Mouse (Mus musculus) hindbrain, embryonic 11.5 days (tissue): Measurements from ENCODE around the gene Noxo1. TPM values are rescaled to one million over a fixed set of nuclear protein-coding genes. Genes with fewer than 3 reads are reported as not detected.

Source experiments
- ATAC-seq: fragments of 200-750 bp; cut with Nextera tagmentation; 2 replicates; pipeline ENCODE4 v1.8.0; 2017; ENCODE audit warnings: mild to moderate bottlenecking, moderate TSS enrichment, moderate library complexity; ENCODE audit not compliant: low FRiP score
- DNase-seq: peaks from one replicate; pipeline ENCODE4 v3.0.0-alpha.2; 2015; ENCODE audit warnings: low spot score
- H3K27ac ChIP-seq: fragments of 300-500 bp; sonication (generic); 2 replicates; pipeline ENCODE4 v1.5.1; 2014; ENCODE audit warnings: mild to moderate bottlenecking, low read depth, low read length
- H3K27me3 ChIP-seq: fragments of 300-500 bp; sonication (generic); 2 replicates; pipeline ENCODE4 v1.6.1; 2014; ENCODE audit warnings: mild to moderate bottlenecking, low read length, moderate library complexity, mixed read lengths; ENCODE audit not compliant: control insufficient read depth, insufficient read depth
- H3K36me3 ChIP-seq: fragments of 300-500 bp; sonication (generic); 2 replicates; pipeline ENCODE4 v1.6.1; 2014; ENCODE audit warnings: mild to moderate bottlenecking, low read length, moderate library complexity, mixed read lengths; ENCODE audit not compliant: control insufficient read depth, insufficient read depth
- H3K4me1 ChIP-seq: fragments of 300-500 bp; sonication (generic); replicated peaks from 2 replicates; pipeline ENCODE4 v1.6.1; 2014; ENCODE audit warnings: low read length, mixed read lengths; ENCODE audit not compliant: control insufficient read depth, insufficient read depth
- H3K4me2 ChIP-seq: fragments of 300-500 bp; sonication (generic); replicated peaks from 2 replicates; pipeline ENCODE4 v1.6.1; 2014; ENCODE audit warnings: mild to moderate bottlenecking, low read depth, low read length
- H3K4me3 ChIP-seq: fragments of 300-500 bp; sonication (generic); 2 replicates; pipeline ENCODE4 v1.5.1; 2014; ENCODE audit warnings: low read depth, low read length
- H3K9ac ChIP-seq: fragments of 300-500 bp; sonication (generic); 2 replicates; pipeline ENCODE4 v1.6.1; 2014; ENCODE audit warnings: low read depth, low read length
- H3K9me3 ChIP-seq: fragments of 300-500 bp; sonication (generic); 2 replicates; pipeline ENCODE4 v1.6.1; 2016; ENCODE audit warnings: low read length; ENCODE audit not compliant: control insufficient read depth
- WGBS: fragments of 180-500 bp; shearing (Covaris S2); extraction: QIAGEN DNeasy Blood & Tissue Kit; methylation state at CpG from one replicate; pipeline ENCODE4 v1.1.7; 2014; 5-methylcytosine and 5-hydroxymethylcytosine counted together
- polyA plus RNA-seq: library from polyadenylated mRNA; unstranded; fragments of >200 nt; fragmentation: Nextera tagmentation; extraction: Ambion mirVana; gene quantifications from 2 replicates; pipeline ENCODE4 v1.2.1, GENCODE M21; 2014

Noxo1 gene
- polyA plus RNA-seq, 1 experiment from 2014 or later: 1.5 TPM

GRCm38 (mm10) chr17:24689251-24690081 is 6.6 kb upstream of the Noxo1 start, which contains the start of gene Syngr3:
Syngr3 (minus strand) TSS chr17:24689955.
- H3K27me3 ChIP-seq: peaks cover 36% of the 10 kb centered on the region
- peak within 1 kb of the TSS; percentile 71 for H3K9ac ChIP-seq
- peak; percentile 31; the same call in 1 of the 2 replicates for ATAC-seq
- H3K9me3 ChIP-seq: no peaks in the 10 kb centered on the region
- under 1% methylated on average over 52 of the region's 55 CpGs for WGBS
- H3K4me2 ChIP-seq: peak within 1 kb of the TSS; percentile 85
- DNase-seq: peak; percentile 68
- H3K4me1 ChIP-seq: peaks cover 8% of the 10 kb centered on the region; the same call in 1 of the 2 replicates
- peak within 1 kb of the TSS; percentile 68 for H3K4me3 ChIP-seq
- H3K36me3 ChIP-seq: no peaks in the 10 kb centered on the region
- H3K27ac ChIP-seq: no peak within 1 kb of the TSS; the same call in 1 of the 2 replicates

GRCm38 (mm10) chr17:24692385-24692784 is 3.6 kb upstream of the Noxo1 start:
- Histone ChIP-seq H3K9me3 (no peaks in the 10 kb centered on the region), H3K9ac (no peak overlapping the region), H3K4me1 (peaks cover 4% of the 10 kb centered on the region), H3K4me3 (no peak overlapping the region), H3K27ac (no peak overlapping the region), H3K4me2 (no peak overlapping the region), H3K27me3 (peaks cover 34% of the 10 kb centered on the region), H3K36me3 (no peaks in the 10 kb centered on the region)
- DNase-seq: no peak
- 89% methylated on average over 5 of the region's 5 CpGs for WGBS
- no peak for ATAC-seq

- peak overlapping the region; percentile 89 for H3K9ac ChIP-seq
- peaks cover 4% of the 10 kb centered on the region; the same call in 1 of the 2 replicates for H3K27me3 ChIP-seq
- H3K4me3 ChIP-seq: peak overlapping the region; percentile 88
- ATAC-seq: peak; percentile 48
- H3K36me3 ChIP-seq: no peaks in the 10 kb centered on the region; the same call in 1 of the 2 replicates
- WGBS: 7% methylated on average over 50 of the region's 51 CpGs
- peak overlapping the region; percentile 83 for H3K27ac ChIP-seq
- H3K9me3 ChIP-seq: no peaks in the 10 kb centered on the region
- no peak for DNase-seq
- peak overlapping the region; percentile 80 for H3K4me2 ChIP-seq
- no peaks in the 10 kb centered on the region; the same call in 1 of the 2 replicates for H3K4me1 ChIP-seq
Measured at GRCm38 (mm10) chr17:24695326-24696010, 566 bp upstream of the Noxo1 start.

- Histone ChIP-seq H3K27me3 (no peaks in the 10 kb centered on the region), H3K27ac (no peak overlapping the region), H3K9me3 (no peaks in the 10 kb centered on the region), H3K9ac (no peak overlapping the region), H3K36me3 (peaks cover 8% of the 10 kb centered on the region; the same call in 1 of the 2 replicates), H3K4me1 (no peaks in the 10 kb centered on the region; the same call in 1 of the 2 replicates), H3K4me2 (no peak overlapping the region), H3K4me3 (no peak overlapping the region)
- DNase-seq (no peak), ATAC-seq (no peak)
- 11% methylated on average over 5 of the region's 5 CpGs for WGBS
Measured at GRCm38 (mm10) chr17:24697985-24698384, 2.0 kb downstream of the Noxo1 start.

- Histone ChIP-seq H3K27ac (no peak overlapping the region), H3K9me3 (no peaks in the 10 kb centered on the region), H3K36me3 (peaks cover 8% of the 10 kb centered on the region; the same call in 1 of the 2 replicates), H3K4me1 (no peaks in the 10 kb centered on the region; the same call in 1 of the 2 replicates), H3K4me2 (no peak overlapping the region), H3K9ac (no peak overlapping the region), H3K27me3 (no peaks in the 10 kb centered on the region), H3K4me3 (no peak overlapping the region)
- ATAC-seq (no peak), DNase-seq (no peak)
- WGBS: 61% methylated on average over 9 of the region's 9 CpGs
Measured at GRCm38 (mm10) chr17:24698715-24699114, 2.7 kb downstream of the Noxo1 start.

- Histone ChIP-seq H3K4me1 (no peaks in the 10 kb centered on the region; the same call in 1 of the 2 replicates), H3K36me3 (peaks cover 12% of the 10 kb centered on the region; the same call in 1 of the 2 replicates)
- WGBS: 88% methylated on average over 2 of the region's 2 CpGs
Measured at GRCm38 (mm10) chr17:24699473-24699872, 3.4 kb downstream of the Noxo1 start.

GRCm38 (mm10) chr17:24701251-24701650 is 5.2 kb downstream of the Noxo1 start:
- Histone ChIP-seq H3K36me3 (peaks cover 21% of the 10 kb centered on the region; the same call in 1 of the 2 replicates), H3K4me3 (no peak overlapping the region), H3K4me1 (no peaks in the 10 kb centered on the region), H3K9me3 (no peaks in the 10 kb centered on the region), H3K27ac (no peak overlapping the region), H3K4me2 (no peak overlapping the region), H3K27me3 (no peaks in the 10 kb centered on the region), H3K9ac (0 out of 2 replicates have a peak overlapping the region, but pooled peaks have one; percentile 5)
- 90% methylated on average over 9 of the region's 9 CpGs for WGBS
- no peak for ATAC-seq
- DNase-seq: no peak

More at GRCm38 (mm10) chr17:24699473-24699872, 3.4 kb downstream of the Noxo1 start:
- no peaks in the 10 kb centered on the region for H3K27me3 ChIP-seq
- no peak overlapping the region for H3K27ac ChIP-seq
- DNase-seq (no peak), ATAC-seq (no peak)
- no peaks in the 10 kb centered on the region for H3K9me3 ChIP-seq
- no peak overlapping the region for H3K9ac ChIP-seq
- no peak overlapping the region for H3K4me2 ChIP-seq
- H3K4me3 ChIP-seq: no peak overlapping the region

GRCm38 (mm10) chr17:24705821-24706220 is 9.8 kb downstream of the Noxo1 start:
- H3K4me2 ChIP-seq: no peak overlapping the region
- no peaks in the 10 kb centered on the region for H3K9me3 ChIP-seq
- H3K4me3 ChIP-seq: no peak overlapping the region
- no peak overlapping the region for H3K9ac ChIP-seq
- no peak for ATAC-seq
- H3K27me3 ChIP-seq: no peaks in the 10 kb centered on the region
- WGBS: 95% methylated on average over 3 of the region's 3 CpGs
- H3K27ac ChIP-seq: no peak overlapping the region
- peaks cover 21% of the 10 kb centered on the region; the same call in 1 of the 2 replicates for H3K36me3 ChIP-seq
- no peak for DNase-seq
- H3K4me1 ChIP-seq: no peaks in the 10 kb centered on the region; the same call in 1 of the 2 replicates
